ENCODE assay signal across 32 mouse cellular contexts in the genomic region with DNA sequence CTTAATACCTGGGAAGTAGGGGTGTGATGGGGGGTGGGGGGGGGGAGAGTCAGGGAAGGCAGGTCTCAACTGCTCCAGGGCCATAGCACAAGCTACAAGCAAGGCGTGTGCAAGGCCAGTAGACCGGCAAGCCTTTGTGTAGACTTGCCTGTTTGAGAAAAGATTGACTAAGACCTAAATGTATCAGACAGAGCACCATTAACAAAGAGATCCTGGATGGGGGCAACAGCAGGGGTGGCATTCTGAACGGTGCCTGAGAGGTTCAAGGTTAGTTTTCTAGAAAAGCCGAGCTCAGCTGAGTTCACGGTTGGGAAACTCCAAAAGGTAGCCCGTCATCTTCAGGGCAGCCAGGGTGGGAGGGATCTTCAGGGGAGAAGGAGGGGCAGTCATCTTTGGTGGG. TPM values are rescaled to one million over a fixed set of nuclear protein-coding genes. Genes with fewer than 3 reads are reported as not detected.
"Had no signal": no experiment of that assay in that cellular context is flagged by ENCODE, and none has a peak within 500 bp of the region (broad histone marks: within the 10 kb centered on the region; RNA-seq: fewer than 3 reads in every experiment).

No protein-coding gene starts in this region.

- ATAC-seq: hindbrain, embryonic 16.5 days; hindbrain, postnatal 0 days; inflammation-experienced regulatory T-cells, adult 6 months; intestine, embryonic 15.5 days; intestine, embryonic 16.5 days; intestine, postnatal 0 days had no signal

- H3K36me3 ChIP-seq: heart, embryonic 13.5 days; heart, embryonic 15.5 days; hindbrain, embryonic 10.5 days; hindbrain, embryonic 12.5 days; hindbrain, embryonic 13.5 days; hindbrain, embryonic 15.5 days; intestine, embryonic 15.5 days; kidney, embryonic 15.5 days had no signal

- H3K4me1 ChIP-seq: heart, embryonic 13.5 days; heart, embryonic 15.5 days; hindbrain, embryonic 12.5 days; hindbrain, embryonic 13.5 days; hindbrain, embryonic 15.5 days; intestine, embryonic 15.5 days; kidney, embryonic 15.5 days had no signal

- H3K4me2 ChIP-seq: heart, embryonic 13.5 days; heart, embryonic 15.5 days; hindbrain, embryonic 12.5 days; hindbrain, embryonic 13.5 days; hindbrain, embryonic 14.5 days; hindbrain, embryonic 15.5 days; intestine, embryonic 15.5 days; kidney, embryonic 15.5 days had no signal

- H3K9ac ChIP-seq: heart, embryonic 13.5 days; heart, embryonic 15.5 days; hindbrain, embryonic 12.5 days; hindbrain, embryonic 13.5 days; hindbrain, embryonic 14.5 days; hindbrain, embryonic 15.5 days; intestine, embryonic 15.5 days; kidney, embryonic 15.5 days had no signal

- DNase-seq: heart, postnatal 10 days; heart, postnatal 14 days; heart, postnatal 36 days; heart, postnatal 4 days; kidney, adult 11 months; kidney, adult 18-20 months; kidney, adult 8-10 months; kidney, adult 9 months; kidney, postnatal 10 days; kidney, postnatal 14 days; kidney, postnatal 36 days; kidney, postnatal 4 days; layer of hippocampus, adult 9-11 months; layer of hippocampus, postnatal 36 days had no signal

- H3K27me3 ChIP-seq: heart, embryonic 13.5 days; heart, embryonic 15.5 days; hindbrain, embryonic 12.5 days; hindbrain, embryonic 13.5 days; hindbrain, embryonic 15.5 days; intestine, embryonic 15.5 days; kidney, embryonic 15.5 days had no signal

- H3K4me3 ChIP-seq: heart, embryonic 13.5 days; heart, embryonic 15.5 days; hindbrain, embryonic 10.5 days; hindbrain, embryonic 12.5 days; hindbrain, embryonic 13.5 days; hindbrain, embryonic 15.5 days; intestine, embryonic 15.5 days; kidney, embryonic 15.5 days; layer of hippocampus, adult 2 months; left cerebral cortex, adult 2 months had no signal

- H3K27ac ChIP-seq: heart, embryonic 13.5 days; heart, embryonic 15.5 days; hindbrain, embryonic 10.5 days; hindbrain, embryonic 12.5 days; hindbrain, embryonic 13.5 days; hindbrain, embryonic 14.5 days; hindbrain, embryonic 15.5 days; hindbrain, postnatal 0 days; intestine, embryonic 15.5 days; kidney, embryonic 15.5 days; kidney, postnatal 0 days; layer of hippocampus, adult 2 months; left cerebral cortex, adult 2 months had no signal

- H3K9me3 ChIP-seq: heart, embryonic 13.5 days; heart, embryonic 15.5 days; hindbrain, embryonic 10.5 days; hindbrain, embryonic 12.5 days; hindbrain, embryonic 13.5 days; hindbrain, embryonic 15.5 days; intestine, embryonic 15.5 days; kidney, embryonic 15.5 days had no signal

RNA-seq across cellular contexts. Expression of a gene that starts 24.5 kb away (rescaled TPM):
- total RNA-seq: hematopoietic stem cell, adult 5-6 weeks had no signal
- polyA plus RNA-seq: inflammation-experienced regulatory T-cells, adult 6 months had no signal

RNA-seq across cellular contexts. Expression of a gene that starts 48.8 kb away (rescaled TPM):
- total RNA-seq: hematopoietic stem cell, adult 5-6 weeks had no signal
- polyA plus RNA-seq: inflammation-experienced regulatory T-cells, adult 6 months had no signal
